Mouse (Mus musculus): ENCODE data around the gene Cybrd1. TPM values are rescaled to one million over a fixed set of nuclear protein-coding genes. Genes with fewer than 3 reads are reported as not detected.

The Cybrd1 gene
- polyA plus RNA-seq, 1 experiment = 1.7 TPM

DNA sequence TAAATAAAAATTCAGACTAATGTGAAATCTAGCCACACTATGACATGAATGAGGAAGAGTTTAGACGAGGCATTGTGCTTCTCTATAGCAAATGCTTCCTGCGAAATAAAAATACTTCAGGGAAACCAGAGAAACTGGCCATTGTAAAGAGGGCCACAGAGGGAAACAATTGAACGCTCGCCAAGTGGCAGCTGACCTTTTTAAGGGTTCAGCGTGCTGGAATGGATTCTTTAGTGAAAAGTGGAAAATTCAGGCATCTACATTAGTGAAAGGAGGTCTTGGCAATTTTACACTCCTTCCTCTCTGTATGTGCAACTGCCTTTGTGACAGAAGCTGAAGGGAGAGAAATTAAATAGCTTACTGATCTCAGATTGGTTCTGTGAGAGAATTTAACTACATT, 3.7 kb downstream of the Cybrd1 start:
- 51% methylated on average over 5 of the region's 5 CpGs for WGBS
- no peak for DNase-seq (ENCODE audit: low read depth, low spot score)

GRCm38 (mm10) chr2:71122268-71123029, 4.7 kb downstream of the Cybrd1 start:
- WGBS = 78% methylated on average over 13 of the region's 13 CpGs
- no peak for DNase-seq (ENCODE audit: low read depth, low spot score)

DNA sequence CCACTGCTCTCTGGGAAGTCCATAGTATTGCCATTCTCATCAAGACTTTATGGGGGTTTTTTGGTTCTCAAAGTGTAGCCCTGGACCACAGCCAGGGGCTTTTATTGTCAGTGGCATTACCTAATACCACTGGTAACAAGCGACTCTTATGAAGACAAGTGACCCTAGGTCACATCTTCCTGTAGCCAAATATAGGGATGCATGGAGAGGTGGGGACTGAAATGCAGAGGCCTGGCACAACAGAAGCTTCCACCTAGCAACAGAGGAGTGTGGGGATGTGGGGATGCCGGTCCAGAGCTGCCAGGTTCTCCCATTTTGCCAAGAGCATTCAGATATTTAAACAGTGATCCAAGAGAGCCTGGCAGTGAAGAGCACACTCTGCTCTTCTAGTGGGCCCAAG, 5.9 kb downstream of the Cybrd1 start:
- DNase-seq (ENCODE audit: low read depth, low spot score) = no peak
- WGBS = 44% methylated on average over 2 of the region's 2 CpGs

DNA sequence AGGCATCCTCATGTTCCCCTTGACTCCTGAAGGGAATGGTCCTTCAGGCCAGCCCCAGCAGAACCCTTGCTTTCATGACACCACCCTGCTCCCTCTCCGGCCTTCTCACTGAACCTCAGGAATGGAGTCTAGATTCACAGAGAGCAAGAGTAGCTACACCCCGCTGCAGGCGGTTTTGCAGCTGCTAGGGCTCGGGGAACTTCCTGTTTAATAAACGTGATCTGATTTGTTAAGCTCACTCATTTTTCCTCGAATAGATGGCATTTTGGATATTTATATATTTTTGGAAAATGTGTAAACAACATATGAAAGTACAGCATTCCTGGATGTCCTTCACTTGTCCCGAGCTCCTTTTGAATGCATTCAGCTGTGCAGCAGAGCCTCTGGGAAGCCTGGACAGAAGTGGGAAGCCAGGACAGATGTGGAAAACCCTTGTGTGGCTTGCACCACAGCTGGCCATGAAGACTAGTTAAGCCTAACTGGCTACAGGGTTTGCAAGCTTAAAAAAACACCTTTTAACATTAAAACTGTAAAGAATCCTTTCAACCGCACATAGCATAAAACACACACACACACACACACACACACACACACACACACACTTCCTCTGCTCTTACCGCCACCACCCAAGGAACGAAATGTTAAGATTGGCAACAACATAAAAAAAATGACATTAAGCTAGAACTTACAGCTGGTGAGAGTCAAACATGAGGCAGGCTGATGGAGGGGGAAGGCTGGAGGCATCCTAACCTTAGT, 10.2 kb downstream of the Cybrd1 start:
- DNase-seq (ENCODE audit: low read depth, low spot score) = no peak
- WGBS = 65% methylated on average over 10 of the region's 10 CpGs

DNA sequence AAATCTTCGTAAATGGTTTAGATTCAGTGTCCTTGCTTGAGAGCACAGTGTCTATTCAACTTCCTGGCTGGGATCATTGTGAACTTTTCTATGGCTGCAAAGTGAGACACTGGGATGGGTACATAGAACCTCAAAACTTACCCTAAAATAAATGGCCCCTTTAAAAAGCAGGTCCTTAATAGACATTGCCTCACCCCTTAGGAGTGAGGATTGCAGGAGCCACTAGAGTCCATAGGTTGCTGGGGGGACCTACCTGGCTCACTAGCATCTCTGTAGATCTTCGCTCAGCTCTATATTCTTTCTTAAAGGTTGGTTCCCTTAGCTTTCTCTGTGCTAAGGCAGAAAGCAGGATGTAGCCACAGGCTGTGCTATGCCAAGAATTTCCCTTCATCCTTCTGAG, 12.6 kb downstream of the Cybrd1 start:
- 87% methylated on average over 2 of the region's 2 CpGs for WGBS
- no peak for DNase-seq (ENCODE audit: low read depth, low spot score)

DNA sequence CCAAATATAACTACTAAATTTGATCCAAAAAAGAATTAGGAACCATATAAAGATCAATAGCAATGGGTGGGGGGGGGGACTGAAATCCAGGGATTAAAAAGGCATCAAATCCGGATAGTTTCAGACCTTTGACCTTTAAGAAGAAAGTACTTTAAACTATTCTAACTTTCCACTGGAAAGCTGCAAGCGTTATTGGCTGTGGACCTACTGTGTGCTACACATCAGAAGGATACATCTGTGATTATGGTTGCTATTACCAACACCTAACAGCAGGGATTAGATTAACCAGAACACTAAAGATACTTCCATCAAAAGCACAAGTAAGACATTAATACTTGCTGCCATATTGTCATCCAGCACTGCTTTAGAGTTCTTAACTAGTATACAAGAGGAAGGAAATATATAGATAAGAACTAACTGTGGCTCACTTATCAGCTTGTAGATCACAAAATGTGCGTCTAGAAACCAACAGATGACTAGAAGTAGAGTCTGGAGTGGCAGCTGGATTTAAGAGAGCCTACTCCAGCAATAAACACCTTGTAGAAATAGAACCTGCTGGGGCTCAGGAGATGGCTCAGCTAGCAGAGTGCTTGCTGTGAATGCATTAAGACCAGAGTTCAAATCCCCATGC, 14.3 kb downstream of the Cybrd1 start:
- DNase-seq (ENCODE audit: low read depth, low spot score) = no peak
- WGBS = 74% methylated on average over 3 of the region's 3 CpGs

DNA sequence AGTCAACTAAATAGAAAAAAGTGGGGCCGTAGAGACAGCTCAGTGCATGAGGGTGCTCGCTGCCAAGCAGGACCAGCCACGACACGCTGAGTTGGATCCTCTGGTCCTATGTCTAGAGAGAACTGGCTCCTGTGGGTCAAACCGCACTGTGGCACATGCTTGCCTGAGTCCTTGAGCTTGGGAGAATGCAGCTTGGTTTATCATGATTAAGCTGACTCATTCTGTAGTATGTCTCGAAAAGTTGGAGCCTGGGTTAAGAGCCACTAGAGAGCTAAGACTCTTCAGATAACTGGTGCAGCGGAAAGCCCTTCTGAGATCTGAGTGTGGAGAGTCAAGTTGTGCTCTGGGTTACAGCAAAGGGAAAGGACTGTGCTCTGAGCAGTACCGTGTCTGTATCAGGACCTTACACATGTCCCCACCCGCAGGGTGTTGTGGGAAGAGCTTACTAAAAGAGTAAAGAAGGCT, 16.4 kb downstream of the Cybrd1 start:
- 86% methylated on average over 9 of the region's 9 CpGs for WGBS
- no peak for DNase-seq (ENCODE audit: low read depth, low spot score)

GRCm38 (mm10) chr2:71134836-71135235, 17.1 kb downstream of the Cybrd1 start:
- 59% methylated on average over 5 of the region's 5 CpGs for WGBS
- DNase-seq (ENCODE audit: low read depth, low spot score) = no peak

DNA sequence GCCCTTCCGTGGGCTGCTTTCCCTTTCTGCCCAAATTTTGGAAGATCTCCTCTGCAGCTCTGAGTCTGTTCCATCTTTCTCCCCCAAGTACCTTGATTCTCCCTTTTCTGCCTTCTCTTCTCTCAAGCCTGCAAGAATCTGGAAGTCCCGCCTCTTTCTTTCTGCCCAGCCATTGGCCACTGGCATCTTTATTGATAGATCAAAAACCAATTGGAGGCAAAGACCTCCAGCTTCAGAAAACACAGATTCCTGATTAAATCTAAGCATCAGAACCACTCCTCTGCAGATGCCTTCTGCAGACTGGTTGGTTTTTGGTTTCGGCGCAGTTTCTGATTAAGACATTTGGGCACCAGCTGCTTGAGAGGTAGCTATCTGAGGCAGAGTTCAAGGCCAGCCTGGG, 22.9 kb downstream of the Cybrd1 start:
- DNase-seq (ENCODE audit: low read depth, low spot score) = no peak
- 79% methylated on average over 4 of the region's 4 CpGs for WGBS

DNA sequence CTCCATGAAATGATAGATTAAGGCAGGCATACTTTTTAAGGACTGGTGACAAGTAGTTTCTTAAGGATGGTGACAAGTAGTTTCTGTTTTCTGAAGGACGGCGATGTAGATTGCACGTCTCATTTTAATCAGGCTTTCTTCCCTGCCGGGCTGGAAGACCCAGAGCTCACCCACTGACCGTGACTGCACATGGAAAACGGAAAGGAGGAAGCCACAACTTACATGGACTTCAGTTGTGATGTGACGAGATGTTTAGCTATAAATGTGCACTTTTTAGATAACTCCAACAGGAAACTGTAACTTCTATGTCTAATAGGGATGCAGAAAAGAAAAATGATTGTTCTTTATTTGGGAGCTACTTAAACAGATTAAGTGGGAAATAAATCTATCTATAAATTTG, 24.7 kb downstream of the Cybrd1 start:
- WGBS = 67% methylated on average over 7 of the region's 7 CpGs
- no peak for DNase-seq (ENCODE audit: low read depth, low spot score)

DNA sequence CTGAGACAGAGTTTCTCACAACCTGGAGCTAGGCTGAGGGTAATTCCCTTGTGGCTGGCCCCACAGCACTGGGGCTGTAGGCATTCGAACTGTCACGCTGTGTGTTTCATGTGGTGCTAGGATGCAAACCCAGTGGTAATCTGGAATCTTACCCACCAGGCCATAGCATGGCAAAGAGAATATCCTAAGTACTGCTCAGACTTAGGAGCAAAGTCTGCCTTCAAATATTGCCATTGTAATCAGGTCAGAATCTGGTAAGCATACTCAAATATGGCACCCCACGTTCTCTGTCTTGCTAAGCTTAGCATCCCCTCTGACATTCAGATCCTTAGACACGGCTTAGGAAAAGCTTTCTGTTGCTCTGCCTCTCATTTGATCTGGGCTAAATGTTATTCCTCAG, 28.1 kb downstream of the Cybrd1 start:
- no peak for DNase-seq (ENCODE audit: low read depth, low spot score)
- WGBS = 67% methylated on average over 4 of the region's 4 CpGs

GRCm38 (mm10) chr2:71146266-71146665, 28.5 kb downstream of the Cybrd1 start:
- WGBS = 19% methylated on average over 3 of the region's 3 CpGs
- no peak for DNase-seq (ENCODE audit: low read depth, low spot score)

- 28% methylated on average over 6 of the region's 6 CpGs for WGBS
- DNase-seq (ENCODE audit: low read depth, low spot score) = no peak
Measured at GRCm38 (mm10) chr2:71147816-71148215, 30.1 kb downstream of the Cybrd1 start.

- DNase-seq (ENCODE audit: low read depth, low spot score) = no peak
Measured at GRCm38 (mm10) chr2:71152170-71152569, 34.4 kb downstream of the Cybrd1 start.

GRCm38 (mm10) chr2:71155486-71155885, 37.8 kb downstream of the Cybrd1 start:
- peak; percentile 25 for DNase-seq (ENCODE audit: low read depth, low spot score)
- 5% methylated on average over 8 of the region's 8 CpGs for WGBS

More at GRCm38 (mm10) chr2:71152170-71152569, 34.4 kb downstream of the Cybrd1 start:
- 92% methylated on average over 4 of the region's 4 CpGs for WGBS

DNA sequence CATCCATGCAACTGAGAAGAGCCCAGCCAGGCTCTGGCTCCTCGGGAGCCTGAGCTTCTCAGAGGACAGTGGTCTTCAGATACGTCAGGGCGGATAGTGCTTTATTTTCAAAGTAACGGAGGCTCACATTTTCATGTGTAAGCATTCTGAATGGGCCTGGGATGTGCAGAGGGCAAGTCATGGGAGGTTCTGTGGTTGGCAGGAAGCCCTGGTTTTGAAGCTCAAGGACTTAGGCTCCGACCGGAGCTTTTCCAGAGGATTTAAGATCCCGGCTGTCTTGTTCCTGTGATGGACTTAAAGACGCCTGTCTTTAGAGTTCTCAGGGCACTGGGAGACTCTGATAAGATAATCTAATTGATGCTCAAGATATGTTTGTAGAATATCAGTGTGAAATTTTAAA, 38.7 kb downstream of the Cybrd1 start:
- DNase-seq (ENCODE audit: low read depth, low spot score) = no peak
- WGBS = 82% methylated on average over 8 of the region's 8 CpGs

- WGBS = 83% methylated on average over 8 of the region's 8 CpGs
Measured at GRCm38 (mm10) chr2:71157881-71158280, 40.2 kb downstream of the Cybrd1 start.

GRCm38 (mm10) chr2:71159576-71160306, 42.0 kb downstream of the Cybrd1 start:
- DNase-seq (ENCODE audit: low read depth, low spot score) = no peak
- WGBS = 83% methylated on average over 16 of the region's 16 CpGs

More at GRCm38 (mm10) chr2:71157881-71158280, 40.2 kb downstream of the Cybrd1 start:
- DNase-seq (ENCODE audit: low read depth, low spot score) = no peak

GRCm38 (mm10) chr2:71160307-71160861, 42.7 kb downstream of the Cybrd1 start:
- no peak for DNase-seq (ENCODE audit: low read depth, low spot score)
- 67% methylated on average over 11 of the region's 11 CpGs for WGBS

DNA sequence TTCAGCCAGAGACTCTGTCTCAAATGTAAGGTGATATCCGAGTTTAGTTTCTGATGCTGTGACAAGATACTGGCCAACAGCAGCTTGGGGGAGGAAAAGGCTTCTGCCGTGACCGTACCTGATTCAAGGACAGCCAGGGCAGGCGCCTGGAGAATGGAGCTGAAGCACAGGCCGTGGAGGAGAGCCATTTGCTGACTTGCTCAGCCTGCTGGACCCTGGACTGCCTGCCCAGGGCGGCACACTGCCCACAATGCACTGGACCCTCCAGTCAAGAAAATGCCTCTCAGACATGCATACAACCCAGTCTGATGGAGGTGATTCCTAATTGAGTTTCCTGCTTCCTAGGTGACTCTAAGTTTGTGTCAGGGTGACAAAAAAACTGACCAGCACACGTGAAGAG, 43.8 kb downstream of the Cybrd1 start:
- WGBS = 82% methylated on average over 7 of the region's 7 CpGs
- DNase-seq (ENCODE audit: low read depth, low spot score) = no peak
